Mouse (Mus musculus) left cerebral cortex, adult 18-20 months (tissue): ENCODE measurements around the gene Per3. TPM values are rescaled to one million over a fixed set of nuclear protein-coding genes. Genes with fewer than 3 reads are reported as not detected.

Experiments used
- DNase-seq, 2 experiments: peaks; one replicate each; pipeline ENCODE4 v3.0.0; 2021 to 2022; ENCODE audit warnings: low spot score in 2 of 2, mixed read lengths in 1 of 2
- long read RNA-seq, 2 experiments: library from polyadenylated mRNA; stranded (forward); transcript quantifications; one replicate each; pipeline ENCODE4 v2.0.0; 2021
- total RNA-seq, 2 experiments: library from RNA; stranded (reverse); gene quantifications; 2 replicates each; pipeline ENCODE4 v1.2.3; 2021

Gene Per3
- total RNA-seq = 10 to 100 TPM; 22.2 to 24.4 TPM
- long read RNA-seq, experiment 1, full-length matches to known transcripts = 1 of 12 reads
- long read RNA-seq, experiment 1, partial matches to known transcripts = 8 of 12 reads
- long read RNA-seq, experiment 1, other reads (novel, unspliced or antisense) = 3 of 12 reads
- long read RNA-seq, experiment 2, partial matches to known transcripts = 1 of 5 reads
- long read RNA-seq, experiment 2, other reads (novel, unspliced or antisense) = 4 of 5 reads

GRCm38 (mm10) chr4:151044037-151044943, at the start of gene Per3:
TSS of gene Per3 (minus strand) at chr4:151044665.
- peak; percentile 98 to 99 for DNase-seq

- DNase-seq = no peak
Measured at GRCm38 (mm10) chr4:151089270-151089669, 44.8 kb upstream of the Per3 start, which contains the start of gene Gm13090. TSS of gene Gm13090 (plus strand) at chr4:151089570.

GRCm38 (mm10) chr4:151088819-151089218, 44.4 kb upstream of the Per3 start:
- DNase-seq = no peak

- DNase-seq = no peak
Measured at GRCm38 (mm10) chr4:151087358-151087757, 42.9 kb upstream of the Per3 start.

- DNase-seq = no peak
Measured at GRCm38 (mm10) chr4:151083027-151083426, 38.6 kb upstream of the Per3 start.

GRCm38 (mm10) chr4:151081977-151082376, 37.5 kb upstream of the Per3 start:
- no peak for DNase-seq

- DNase-seq = no peak
Measured at GRCm38 (mm10) chr4:151081355-151081754, 36.9 kb upstream of the Per3 start.

- no peak for DNase-seq
Measured at GRCm38 (mm10) chr4:151074817-151075216, 30.4 kb upstream of the Per3 start.

GRCm38 (mm10) chr4:151073108-151073744, 28.8 kb upstream of the Per3 start:
- peak; percentile 81 to 87 for DNase-seq

- no peak for DNase-seq
Measured at GRCm38 (mm10) chr4:151070962-151071361, 26.5 kb upstream of the Per3 start.

- no peak for DNase-seq
Measured at GRCm38 (mm10) chr4:151068751-151069150, 24.3 kb upstream of the Per3 start.

GRCm38 (mm10) chr4:151059566-151059965, 15.1 kb upstream of the Per3 start:
- no peak for DNase-seq

GRCm38 (mm10) chr4:151058634-151059033, 14.2 kb upstream of the Per3 start:
- no peak for DNase-seq

GRCm38 (mm10) chr4:151057347-151058321, 13.2 kb upstream of the Per3 start, which contains the start of gene Vamp3:
TSS of gene Vamp3 (minus strand) at chr4:151057963.
- peak; percentile 99 to 100 for DNase-seq

- DNase-seq = no peak
Measured at GRCm38 (mm10) chr4:151051162-151051561, 6.7 kb upstream of the Per3 start.

GRCm38 (mm10) chr4:151046524-151046923, 2.1 kb upstream of the Per3 start:
- DNase-seq = no peak

- peak; percentile 47 to 64 for DNase-seq
Measured at GRCm38 (mm10) chr4:151044944-151045570, 592 bp upstream of the Per3 start.

GRCm38 (mm10) chr4:151043281-151043680, 1.2 kb downstream of the Per3 start:
- peak in 1 of 2 experiments; percentile 16 for DNase-seq

GRCm38 (mm10) chr4:151041506-151041905, 3.0 kb downstream of the Per3 start:
- DNase-seq = peak; percentile 26 to 42

GRCm38 (mm10) chr4:151037800-151038199, 6.7 kb downstream of the Per3 start:
- no peak for DNase-seq
